In the genomic region with DNA sequence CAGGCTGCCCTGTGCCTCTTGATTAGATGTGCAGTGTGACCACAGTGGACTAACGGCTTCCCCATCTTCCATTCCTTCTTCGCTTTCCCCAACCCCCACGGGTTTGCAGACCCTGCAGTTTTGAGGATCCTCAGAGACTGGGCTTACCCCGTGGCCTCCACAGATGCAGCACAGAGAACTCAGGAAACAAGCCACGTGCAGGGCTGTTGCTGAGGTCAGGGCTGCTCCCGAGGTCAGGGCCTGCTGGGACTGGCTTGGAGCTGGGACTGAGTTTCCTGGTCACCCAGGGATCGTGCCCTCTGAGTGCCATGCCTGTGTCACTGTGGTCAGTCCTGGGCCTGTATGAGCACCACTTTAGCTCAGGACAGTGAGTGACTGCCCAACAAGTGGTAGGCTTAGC, we compare ENCODE assay signal across 20 mouse cellular contexts. TPM values are rescaled to one million over a fixed set of nuclear protein-coding genes. Genes with fewer than 3 reads are reported as not detected.
DNase-seq lines count a peak whose midpoint lies in the region; ATAC-seq lines count a peak whose summit lies in the region.
"Had no signal": no experiment of that assay in that cellular context is flagged by ENCODE, and none has a peak within 500 bp of the region (broad histone marks: within the 10 kb centered on the region; RNA-seq: fewer than 3 reads in every experiment).

No protein-coding gene starts in this region.

- no peak overlapping the region for H3K4me2 ChIP-seq in liver, embryonic 13.5 days
- no peak overlapping the region for H3K4me2 ChIP-seq in liver, embryonic 12.5 days
- H3K4me2 ChIP-seq: embryonic facial prominence, embryonic 15.5 days; hindbrain, embryonic 13.5 days had no signal

- H3K27ac ChIP-seq in liver, embryonic 13.5 days = peak overlapping the region; percentile 29; the same call in 1 of the 2 replicates
- no peak overlapping the region; the same call in 1 of the 2 replicates for H3K27ac ChIP-seq in liver, embryonic 12.5 days
- H3K27ac ChIP-seq: embryonic facial prominence, embryonic 15.5 days; forebrain, embryonic 10.5 days; gastrocnemius, adult 2 months; hindbrain, embryonic 13.5 days; hindbrain, postnatal 0 days had no signal

- no peak overlapping the region for H3K9ac ChIP-seq in liver, embryonic 13.5 days
- no peak overlapping the region for H3K9ac ChIP-seq in liver, embryonic 12.5 days
- H3K9ac ChIP-seq: embryonic facial prominence, embryonic 15.5 days; hindbrain, embryonic 13.5 days had no signal

- DNase-seq in adrenal gland, postnatal 14 days = peak; percentile 50
- DNase-seq in adrenal gland, postnatal 4 days (ENCODE audit: low spot score in 2 of 2) = no peak
- DNase-seq in liver, embryonic 13.5 days = no peak
- peak; percentile 38 for DNase-seq in thymus, postnatal 4 days
- DNase-seq in thymus, adult 18-20 months = no peak
- DNase-seq: cerebellum, adult 2 months; cerebellum, postnatal 10 days; gastrocnemius, adult 2 months; gastrocnemius, postnatal 25 days; heart, postnatal 10 days; heart, postnatal 4 days had no signal

- peaks cover 32% of the 10 kb centered on the region for H3K27me3 ChIP-seq in liver, embryonic 13.5 days
- peaks cover 32% of the 10 kb centered on the region for H3K27me3 ChIP-seq in liver, embryonic 12.5 days (replicated peaks)

- H3K4me3 ChIP-seq in liver, embryonic 13.5 days (replicated peaks) = no peak overlapping the region
- no peak overlapping the region for H3K4me3 ChIP-seq in liver, embryonic 12.5 days
- H3K4me3 ChIP-seq: embryonic facial prominence, embryonic 15.5 days; erythroblast, embryonic 14.5 days; forebrain, embryonic 10.5 days; gastrocnemius, adult 2 months; hindbrain, embryonic 13.5 days had no signal

- H3K9me3 ChIP-seq in liver, embryonic 13.5 days (replicated peaks) = no peaks in the 10 kb centered on the region
- H3K9me3 ChIP-seq in liver, embryonic 12.5 days (replicated peaks) = no peaks in the 10 kb centered on the region
- H3K9me3 ChIP-seq: embryonic facial prominence, embryonic 15.5 days; forebrain, embryonic 10.5 days; hindbrain, embryonic 13.5 days had no signal

- peaks cover 15% of the 10 kb centered on the region for H3K36me3 ChIP-seq in liver, embryonic 13.5 days
- peaks cover 38% of the 10 kb centered on the region for H3K36me3 ChIP-seq in liver, embryonic 12.5 days

- peak; percentile 22 for ATAC-seq in liver, embryonic 13.5 days (ENCODE audit: low read depth)
- no peak for ATAC-seq in liver, embryonic 12.5 days
- no peak for ATAC-seq in cerebellum, adult (ENCODE audit: insufficient number of reproducible peaks, low FRiP score, low TSS enrichment)
- ATAC-seq: forebrain, embryonic 14.5 days; hindbrain, postnatal 0 days had no signal

- peaks cover 54% of the 10 kb centered on the region for H3K4me1 ChIP-seq in liver, embryonic 13.5 days (replicated peaks)
- H3K4me1 ChIP-seq in liver, embryonic 12.5 days = peaks cover 57% of the 10 kb centered on the region

- 23% methylated on average over 7 of the region's 7 CpGs for WGBS in liver, embryonic 13.5 days (ENCODE audit: insufficient replicate concordance)
- WGBS in liver, embryonic 12.5 days (ENCODE audit: insufficient replicate concordance) = 24% methylated on average over 7 of the region's 7 CpGs

RNA-seq across cellular contexts. Expression of a gene that starts 4.5 kb away (rescaled TPM):
- 0.45 TPM in 1 of 2 replicates, not detected in the other for total RNA-seq in adrenal gland, postnatal 14 days (2021)
- total RNA-seq in adrenal gland, postnatal 4 days (2021) = under 1 TPM; 0.42 to 0.56 TPM
- 0.20 and 0.31 TPM in 2 replicates for polyA plus RNA-seq in liver, embryonic 13.5 days (2015; fragmentation: Nextera tagmentation; extraction: Ambion mirVana)
- polyA plus RNA-seq in liver, embryonic 12.5 days (2016; fragmentation: Nextera tagmentation; extraction: Ambion mirVana) = 0.18 and 0.36 TPM in 2 replicates
- total RNA-seq: granulocyte monocyte progenitor cell, adult 5-6 weeks; hindbrain, postnatal 0 days had no signal
- polyA plus RNA-seq: erythroblast, embryonic 14.5 days; forebrain, embryonic 14.5 days; hindbrain, embryonic 13.5 days; hindbrain, postnatal 0 days had no signal

RNA-seq across cellular contexts. Expression of a gene that starts 10.9 kb away (rescaled TPM):
- total RNA-seq in adrenal gland, postnatal 14 days (2021) = 37.9 and 38.5 TPM in 2 replicates
- 10 to 100 TPM; 47.5 to 53.7 TPM for total RNA-seq in adrenal gland, postnatal 4 days (2021)
- polyA plus RNA-seq in liver, embryonic 13.5 days (2015; fragmentation: Nextera tagmentation; extraction: Ambion mirVana) = 12.2 and 13.7 TPM in 2 replicates
- polyA plus RNA-seq in liver, embryonic 12.5 days (2016; fragmentation: Nextera tagmentation; extraction: Ambion mirVana) = 16.6 and 17.3 TPM in 2 replicates

RNA-seq across cellular contexts. Expression of a gene that starts 11.0 kb away (rescaled TPM):
- total RNA-seq in adrenal gland, postnatal 14 days (2021) = 21.3 and 23.0 TPM in 2 replicates
- 10 to 100 TPM; 27.7 to 37.0 TPM for total RNA-seq in adrenal gland, postnatal 4 days (2021)
- 26.7 and 29.3 TPM in 2 replicates for polyA plus RNA-seq in liver, embryonic 13.5 days (2015; fragmentation: Nextera tagmentation; extraction: Ambion mirVana)
- polyA plus RNA-seq in liver, embryonic 12.5 days (2016; fragmentation: Nextera tagmentation; extraction: Ambion mirVana) = 37.1 and 38.7 TPM in 2 replicates

RNA-seq across cellular contexts. Expression of a gene that starts 21.8 kb away (rescaled TPM):
- total RNA-seq in adrenal gland, postnatal 14 days (2021) = 10.6 and 13.3 TPM in 2 replicates
- 10 to 100 TPM in 1 of 2 experiments, 1 to 10 TPM in 1; 9.1 to 11.5 TPM for total RNA-seq in adrenal gland, postnatal 4 days (2021)
- polyA plus RNA-seq in liver, embryonic 13.5 days (2015; fragmentation: Nextera tagmentation; extraction: Ambion mirVana) = 23.7 and 26.0 TPM in 2 replicates
- polyA plus RNA-seq in liver, embryonic 12.5 days (2016; fragmentation: Nextera tagmentation; extraction: Ambion mirVana) = 29.3 and 31.4 TPM in 2 replicates

RNA-seq across cellular contexts. Expression of a gene that starts 32.3 kb away (rescaled TPM):
- total RNA-seq in adrenal gland, postnatal 14 days (2021) = 25.5 and 47.7 TPM in 2 replicates
- 10 to 100 TPM; 49.9 to 76.7 TPM for total RNA-seq in adrenal gland, postnatal 4 days (2021)
- 133 and 153 TPM in 2 replicates for polyA plus RNA-seq in liver, embryonic 13.5 days (2015; fragmentation: Nextera tagmentation; extraction: Ambion mirVana)
- 149 and 160 TPM in 2 replicates for polyA plus RNA-seq in liver, embryonic 12.5 days (2016; fragmentation: Nextera tagmentation; extraction: Ambion mirVana)

Comparison
In these comparisons a context has a peak if more than half of its experiments do, and no peak if none do; other contexts are left out.
1. DNase-seq: peak in adrenal gland, postnatal 14 days (single experiment) and thymus, postnatal 4 days (single experiment); none in adrenal gland, postnatal 4 days (0 of 2), liver, embryonic 13.5 days (single experiment) and thymus, adult 18-20 months (0 of 2).